Mouse (Mus musculus) MEL (cell line): ENCODE results near the gene Pdhx. TPM values are rescaled to one million over a fixed set of nuclear protein-coding genes. Genes with fewer than 3 reads are reported as not detected.

Source experiments
- DNase-seq: peaks from one replicate; pipeline ENCODE4 v3.0.0; 2011; ENCODE audit warnings: low read depth, low spot score
- H3K27ac ChIP-seq: 2 replicates; pipeline ENCODE4 v1.5.1; 2012; ENCODE audit warnings: low read depth, mild to moderate bottlenecking, control low read depth, low read length, moderate library complexity; ENCODE audit not compliant: control insufficient read depth
- H3K27me3 ChIP-seq, 2 experiments: fragments of 150-350 bp in 1 of 2; sonication (generic) in 1 of 2; 2 replicates each; pipeline ENCODE4 v1.6.1; 2012; ENCODE audit warnings: low read length in 2 of 2, mild to moderate bottlenecking in 2 of 2, improper control_type of control experiment in 1 of 2, moderate library complexity in 1 of 2; ENCODE audit not compliant: insufficient read depth in 2 of 2, control insufficient read depth in 1 of 2
- H3K36me3 ChIP-seq, 2 experiments: 2 replicates each; pipeline ENCODE4 v1.6.1; 2012 to 2014; ENCODE audit warnings: low read length in 2 of 2, improper control_type of control experiment in 1 of 2, inconsistent platforms in 1 of 2, mild to moderate bottlenecking in 1 of 2; ENCODE audit not compliant: insufficient read depth in 2 of 2, control insufficient read depth in 1 of 2
- H3K4me1 ChIP-seq, 2 experiments: fragments of 150-350 bp in 1 of 2; sonication (generic) in 1 of 2; 2 replicates each; pipeline ENCODE4 v1.6.1; 2012; ENCODE audit warnings: low read length in 2 of 2, improper control_type of control experiment in 1 of 2, mild to moderate bottlenecking in 1 of 2; ENCODE audit not compliant: insufficient read depth in 2 of 2, control insufficient read depth in 1 of 2
- H3K4me3 ChIP-seq, 2 experiments: fragments of 150-350 bp in 1 of 2; sonication (generic) in 1 of 2; 2 replicates each; pipeline ENCODE4 v1.5.1; 2012; ENCODE audit warnings: low read depth in 2 of 2, low read length in 2 of 2, mild to moderate bottlenecking in 2 of 2, moderate library complexity in 2 of 2, control low read depth in 1 of 2, improper control_type of control experiment in 1 of 2; ENCODE audit not compliant: control insufficient read depth in 1 of 2, insufficient read depth in 1 of 2
- H3K79me2 ChIP-seq: 2 replicates; pipeline ENCODE4 v1.6.1; 2012; ENCODE audit warnings: mild to moderate bottlenecking, low read length, moderate library complexity; ENCODE audit not compliant: control insufficient read depth, poor library complexity, insufficient read depth
- H3K9ac ChIP-seq: 2 replicates; pipeline ENCODE4 v1.6.1; 2012; ENCODE audit warnings: low read depth, mild to moderate bottlenecking, control low read depth, low read length, moderate library complexity; ENCODE audit not compliant: control insufficient read depth, poor library complexity, severe bottlenecking
- H3K9me3 ChIP-seq: fragments of 150-350 bp; sonication (generic); replicated peaks from 2 replicates; pipeline ENCODE4 v1.6.1; 2012; ENCODE audit warnings: mild to moderate bottlenecking, low read length, improper control_type of control experiment, moderate library complexity; ENCODE audit not compliant: insufficient read depth
- BHLHE40 ChIP-seq: IDR thresholded peaks from 2 replicates; pipeline ENCODE4 v1.6.1; 2012; ENCODE audit warnings: low read depth, mild to moderate bottlenecking, inconsistent platforms, low read length, improper control_type of control experiment, borderline replicate concordance
- CHD1 ChIP-seq: IDR thresholded peaks from 2 replicates; pipeline ENCODE4 v1.6.1; 2012; ENCODE audit warnings: low read depth, mild to moderate bottlenecking, inconsistent platforms, low read length, improper control_type of control experiment
- CHD2 ChIP-seq: IDR thresholded peaks from 2 replicates; pipeline ENCODE4 v1.6.1; 2011; ENCODE audit warnings: low read length, improper control_type of control experiment
- CTCF ChIP-seq, 3 experiments: IDR thresholded peaks in 2 of 3; conservative IDR thresholded peaks in 1 of 3; 2 replicates each; pipeline ENCODE4 v1.5.1; 2011 to 2012; ENCODE audit warnings: low read length in 3 of 3, low read depth in 2 of 3, mild to moderate bottlenecking in 2 of 3, improper control_type of control experiment in 1 of 3, inconsistent platforms in 1 of 3, mixed read lengths in 1 of 3, moderate library complexity in 1 of 3; ENCODE audit not compliant: control insufficient read depth in 1 of 3, insufficient read depth in 1 of 3, poor library complexity in 1 of 3, severe bottlenecking in 1 of 3
- E2F4 ChIP-seq: IDR thresholded peaks from 2 replicates; pipeline ENCODE4 v1.6.1; 2011; ENCODE audit warnings: low read depth, low read length, improper control_type of control experiment, borderline replicate concordance
- ETS1 ChIP-seq: IDR thresholded peaks from 2 replicates; pipeline ENCODE4 v1.6.1; 2012; ENCODE audit warnings: low read depth, mild to moderate bottlenecking, inconsistent platforms, low read length, improper control_type of control experiment, moderate library complexity
- GABPA ChIP-seq: IDR thresholded peaks from 2 replicates; pipeline ENCODE4 v1.6.1; 2012; ENCODE audit warnings: low read depth, mild to moderate bottlenecking, inconsistent platforms, low read length, improper control_type of control experiment, moderate library complexity
- GATA1 ChIP-seq: IDR thresholded peaks from 2 replicates; pipeline ENCODE4 v1.6.1; 2011; ENCODE audit warnings: low read depth, low read length, improper control_type of control experiment
- HCFC1 ChIP-seq: IDR thresholded peaks from 2 replicates; pipeline ENCODE4 v1.6.1; 2012; ENCODE audit warnings: low read depth, mild to moderate bottlenecking, inconsistent platforms, low read length, improper control_type of control experiment, moderate library complexity
- JUND ChIP-seq: IDR thresholded peaks from 2 replicates; pipeline ENCODE4 v1.6.1; 2011; ENCODE audit warnings: low read depth, mild to moderate bottlenecking, improper control_type of control experiment, low read length
- KAT2A ChIP-seq: conservative IDR thresholded peaks from 2 replicates; pipeline ENCODE4 v1.6.1; 2012; ENCODE audit warnings: low read depth, low read length, improper control_type of control experiment, inconsistent platforms
- MAFK ChIP-seq: IDR thresholded peaks from 2 replicates; pipeline ENCODE4 v1.6.1; 2011; ENCODE audit warnings: low read depth, mild to moderate bottlenecking, low read length, improper control_type of control experiment, borderline replicate concordance
- MXI1 ChIP-seq: IDR thresholded peaks from 2 replicates; pipeline ENCODE4 v1.6.1; 2011; ENCODE audit warnings: mild to moderate bottlenecking, low read depth, low read length, improper control_type of control experiment
- MYB ChIP-seq: IDR thresholded peaks from 2 replicates; pipeline ENCODE4 v1.6.1; 2011; ENCODE audit warnings: mild to moderate bottlenecking, low read depth, low read length, improper control_type of control experiment
- MYC ChIP-seq: IDR thresholded peaks from 2 replicates; pipeline ENCODE4 v1.6.1; 2011; ENCODE audit warnings: low read depth, mild to moderate bottlenecking, low read length, improper control_type of control experiment, moderate library complexity
- NELFE ChIP-seq: IDR thresholded peaks from 2 replicates; pipeline ENCODE4 v1.6.1; 2011; ENCODE audit warnings: low read depth, low read length, improper control_type of control experiment
- POLR2AphosphoS2 ChIP-seq: IDR thresholded peaks from 2 replicates; pipeline ENCODE4 v1.6.1; 2011; ENCODE audit warnings: low read length, improper control_type of control experiment
- SMC3 ChIP-seq: IDR thresholded peaks from 2 replicates; pipeline ENCODE4 v1.6.1; 2011; ENCODE audit warnings: low read depth, low read length, improper control_type of control experiment
- TAL1 ChIP-seq: IDR thresholded peaks from 2 replicates; pipeline ENCODE4 v1.6.1; 2012; ENCODE audit warnings: mild to moderate bottlenecking, inconsistent platforms, low read length, moderate library complexity, mixed read lengths
- TBP ChIP-seq: IDR thresholded peaks from 2 replicates; pipeline ENCODE4 v1.8.0; 2011; ENCODE audit warnings: low read depth, low read length, improper control_type of control experiment
- TCF12 ChIP-seq: IDR thresholded peaks from 2 replicates; pipeline ENCODE4 v1.6.1; 2014; ENCODE audit warnings: low read depth, mild to moderate bottlenecking, inconsistent platforms, low read length, improper control_type of control experiment, moderate library complexity
- USF2 ChIP-seq, 2 experiments: IDR thresholded peaks; 2 replicates each; pipeline ENCODE4 v1.6.1; 2011 to 2012; ENCODE audit warnings: improper control_type of control experiment in 2 of 2, low read length in 2 of 2, borderline replicate concordance in 1 of 2, inconsistent platforms in 1 of 2, low read depth in 1 of 2, mild to moderate bottlenecking in 1 of 2; ENCODE audit not compliant: insufficient read depth in 1 of 2
- ZC3H11A ChIP-seq: IDR thresholded peaks from 2 replicates; pipeline ENCODE4 v1.6.1; 2012; ENCODE audit warnings: low read depth, mild to moderate bottlenecking, inconsistent platforms, low read length, improper control_type of control experiment
- ZMIZ1 ChIP-seq: IDR thresholded peaks from 2 replicates; pipeline ENCODE4 v1.6.1; 2012; ENCODE audit warnings: low read depth, mild to moderate bottlenecking, inconsistent platforms, low read length, improper control_type of control experiment, moderate library complexity
- polyA plus RNA-seq, 2 experiments: library from polyadenylated mRNA; stranded (reverse) in 1 of 2; unstranded in 1 of 2; fragments of >175 nt in 1 of 2; fragments of >200 nt in 1 of 2; gene quantifications; 2 replicates each; pipeline versions ENCODE4 v1.2.1 to v1.2.4; 2012; ENCODE audit warnings: low replicate concordance in 2 of 2, low read depth in 1 of 2; ENCODE audit not compliant: insufficient read length in 2 of 2, insufficient read depth in 1 of 2, missing spikeins in 1 of 2
- total RNA-seq: library from RNA; depleted of rRNA; stranded (reverse); fragments of 300-350 nt; gene quantifications from 2 replicates; pipeline ENCODE4 v1.2.3, GENCODE M21; 2012

Gene Pdhx
- total and polyA plus RNA-seq, 3 experiments, result 48.4 to 73.3 TPM; not detected in 1

GRCm38 (mm10) chr2:102973115-102973514 is 100.2 kb downstream of the Pdhx start:
- H3K27me3 ChIP-seq, result no peaks in the 10 kb centered on the region; a peak in 1 of 4 replicates
- no peak overlapping the region for H3K9ac ChIP-seq
- no peaks in the 10 kb centered on the region for H3K9me3 ChIP-seq
- H3K36me3 ChIP-seq, result peaks cover 0 to 2% of the 10 kb centered on the region in 2 experiments; a peak in 1 of 4 replicates
- no peak overlapping the region for H3K27ac ChIP-seq
- no peaks in the 10 kb centered on the region for H3K79me2 ChIP-seq
- no peak for DNase-seq
- TF ChIP-seq TAL1, result no peak
- TF ChIP-seq MYB, result no peak
- TF ChIP-seq CHD1, result no peak
- no peak for TF ChIP-seq TCF12
- TF ChIP-seq SMC3, result no peak
- TF ChIP-seq ZMIZ1, result no peak
- no peak for TF ChIP-seq BHLHE40
- TF ChIP-seq ZC3H11A, result no peak
- TF ChIP-seq GABPA, result no peak
- no peak for TF ChIP-seq USF2 (IDR thresholded peaks at IDR 0.05; ENCODE audit: borderline replicate concordance in 1 of 2, insufficient read depth in 1 of 2, low read depth in 1 of 2, low read length in 2 of 2)
- no peak for TF ChIP-seq NELFE
- no peak for TF ChIP-seq ETS1
- no peak for TF ChIP-seq CHD2
- no peak for TF ChIP-seq GATA1
- TF ChIP-seq MAFK, result no peak
- H3K4me1 ChIP-seq, result peaks cover 0 to 8% of the 10 kb centered on the region in 2 experiments; a peak in 1 of 4 replicates
- H3K4me3 ChIP-seq, result no peak overlapping the region

- Histone ChIP-seq H3K79me2 (no peaks in the 10 kb centered on the region), H3K4me1 (peaks cover 0 to 8% of the 10 kb centered on the region in 2 experiments; a peak in 1 of 4 replicates), H3K36me3 (peaks cover 0 to 2% of the 10 kb centered on the region in 2 experiments; a peak in 1 of 4 replicates), H3K27ac (no peak overlapping the region), H3K4me3 (no peak overlapping the region), H3K9me3 (no peaks in the 10 kb centered on the region), H3K9ac (no peak overlapping the region), H3K27me3 (no peaks in the 10 kb centered on the region; a peak in 1 of 4 replicates)
- no peak for DNase-seq
- TF ChIP-seq CHD1 (no peak), MXI1 (no peak), HCFC1 (no peak), MYC (no peak), JUND (no peak), CTCF (IDR thresholded peaks at IDR 0.05 in 2 of 3, conservative IDR thresholded peaks at IDR 0.05 in 1 of 3; ENCODE audit: control insufficient read depth in 1 of 3, insufficient read depth in 1 of 3, low read depth in 2 of 3, low read length in 3 of 3, poor library complexity in 1 of 3, severe bottlenecking in 1 of 3) (no peak), TBP (no peak), CHD2 (no peak), KAT2A (no peak), TCF12 (no peak), POLR2AphosphoS2 (no peak), NELFE (no peak), ETS1 (no peak), MAFK (no peak), E2F4 (no peak)
Measured at GRCm38 (mm10) chr2:102972575-102972974, 100.7 kb downstream of the Pdhx start.
